Comparison of ENCODE assay signal across 10 mouse cellular contexts in the genomic region with DNA sequence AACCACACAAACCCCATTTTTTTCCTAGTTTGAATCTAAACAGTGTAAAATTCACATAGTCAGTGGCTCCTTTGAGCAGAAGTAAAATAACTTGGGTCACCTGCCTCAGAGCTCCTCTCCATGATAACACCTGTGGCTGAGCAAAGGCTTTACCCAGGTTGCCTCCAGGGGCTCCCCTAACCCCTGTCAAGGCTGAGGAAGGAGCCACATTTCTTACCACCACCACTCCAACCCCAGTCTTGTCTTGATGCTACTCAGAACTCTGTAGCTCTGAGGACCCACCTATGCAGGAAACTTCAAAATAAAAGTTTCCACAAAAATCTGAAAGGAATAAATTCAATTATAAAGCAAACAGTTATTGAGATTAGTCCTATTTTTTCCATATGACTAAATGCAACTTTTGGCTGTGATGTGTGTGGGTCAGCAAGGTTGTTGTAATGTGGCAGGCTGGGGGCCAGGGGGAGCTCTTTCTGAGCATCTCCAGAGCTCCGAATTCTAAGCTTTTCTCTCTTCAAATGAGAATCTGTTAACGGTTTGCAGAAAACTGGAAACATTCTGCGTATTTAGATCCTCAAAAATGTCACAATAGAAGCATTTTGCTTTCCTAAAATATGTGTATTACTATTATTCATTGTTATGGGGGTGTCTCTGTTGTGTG.
DNase-seq lines count a peak whose midpoint lies in the region; ATAC-seq and TF ChIP-seq lines count a peak whose summit lies in the region.
"Had no signal": no experiment of that assay in that cellular context is flagged by ENCODE, and none has a peak within 500 bp of the region (broad histone marks: within the 10 kb centered on the region; RNA-seq: fewer than 3 reads in every experiment).

No protein-coding gene starts in this region.

- no peak overlapping the region for H3K4me3 ChIP-seq in lung, embryonic 14.5 days (ENCODE audit: low read depth, low read length)
- no peak overlapping the region for H3K4me3 ChIP-seq in forebrain, embryonic 11.5 days (ENCODE audit: low read depth, low read length)
- H3K4me3 ChIP-seq: embryonic facial prominence, embryonic 12.5 days; midbrain, embryonic 12.5 days had no signal

- peak; percentile 5 for DNase-seq in embryo, embryonic 11 days
- no peak for DNase-seq in embryo, embryonic 9.5 days (ENCODE audit: extremely low spot score)
- DNase-seq in lung, embryonic 14.5 days: peak; percentile 30
- no peak for DNase-seq in lung, adult 18-20 months
- peak; percentile 42 for DNase-seq in adrenal gland, postnatal 25 days
- peak; percentile 75 for DNase-seq in thymus, postnatal 0 days (ENCODE audit: low spot score)
- no peak for DNase-seq in forebrain, embryonic 11.5 days (ENCODE audit: low spot score)

- no peaks in the 10 kb centered on the region for H3K4me1 ChIP-seq in lung, embryonic 14.5 days (ENCODE audit: insufficient read depth)
- no peaks in the 10 kb centered on the region for H3K4me1 ChIP-seq in forebrain, embryonic 11.5 days (replicated peaks; ENCODE audit: control insufficient read depth, insufficient read depth, low read length)
- H3K4me1 ChIP-seq: embryonic facial prominence, embryonic 12.5 days; midbrain, embryonic 12.5 days had no signal

- no peak overlapping the region for H3K9ac ChIP-seq in lung, embryonic 14.5 days
- no peak overlapping the region for H3K9ac ChIP-seq in forebrain, embryonic 11.5 days (ENCODE audit: low read length)
- H3K9ac ChIP-seq: embryonic facial prominence, embryonic 12.5 days; midbrain, embryonic 12.5 days had no signal

- no peaks in the 10 kb centered on the region for H3K9me3 ChIP-seq in lung, embryonic 14.5 days (ENCODE audit: low read depth, low read length)
- H3K9me3 ChIP-seq in forebrain, embryonic 11.5 days (ENCODE audit: control insufficient read depth, low read length): no peaks in the 10 kb centered on the region
- H3K9me3 ChIP-seq: embryonic facial prominence, embryonic 12.5 days; midbrain, embryonic 12.5 days had no signal

- no peak overlapping the region for H3K4me2 ChIP-seq in lung, embryonic 14.5 days
- no peak overlapping the region for H3K4me2 ChIP-seq in forebrain, embryonic 11.5 days (ENCODE audit: low read depth, low read length, severe bottlenecking)
- H3K4me2 ChIP-seq: embryonic facial prominence, embryonic 12.5 days; midbrain, embryonic 12.5 days had no signal

- 71% methylated on average over 3 of the region's 3 CpGs for WGBS in lung, embryonic 14.5 days
- WGBS in forebrain, embryonic 11.5 days: 79% methylated on average over 3 of the region's 3 CpGs

- ATAC-seq in lung, embryonic 14.5 days (ENCODE audit: insufficient read depth): no peak
- ATAC-seq in forebrain, embryonic 11.5 days (replicated peaks; ENCODE audit: low FRiP score): no peak
- no peak for ATAC-seq in cerebellum, adult (ENCODE audit: insufficient number of reproducible peaks, low FRiP score, low TSS enrichment)

- H3K27ac ChIP-seq in lung, embryonic 14.5 days (ENCODE audit: low read depth): no peak overlapping the region
- H3K27ac ChIP-seq in forebrain, embryonic 11.5 days (ENCODE audit: low read depth, low read length): no peak overlapping the region
- H3K27ac ChIP-seq: embryonic facial prominence, embryonic 12.5 days; midbrain, embryonic 12.5 days had no signal

- no peaks in the 10 kb centered on the region for H3K36me3 ChIP-seq in lung, embryonic 14.5 days (ENCODE audit: insufficient read depth)
- H3K36me3 ChIP-seq in forebrain, embryonic 11.5 days (ENCODE audit: control insufficient read depth, insufficient read depth, low read length): no peaks in the 10 kb centered on the region
- H3K36me3 ChIP-seq: embryonic facial prominence, embryonic 12.5 days; midbrain, embryonic 12.5 days had no signal

- no peaks in the 10 kb centered on the region for H3K27me3 ChIP-seq in lung, embryonic 14.5 days (ENCODE audit: insufficient read depth, low read length)
- H3K27me3 ChIP-seq in forebrain, embryonic 11.5 days (ENCODE audit: control insufficient read depth, insufficient read depth, low read length): no peaks in the 10 kb centered on the region
- H3K27me3 ChIP-seq: embryonic facial prominence, embryonic 12.5 days; midbrain, embryonic 12.5 days had no signal

- TF ChIP-seq CTCF in lung, embryonic 14.5 days (IDR thresholded peaks at IDR 0.05; ENCODE audit: low read depth): no peak

Comparison
In these comparisons a context has a peak if more than half of its experiments do, and no peak if none do; other contexts are left out.
1. DNase-seq: peak in embryo, embryonic 11 days (single experiment), lung, embryonic 14.5 days (single experiment), adrenal gland, postnatal 25 days (single experiment) and thymus, postnatal 0 days (single experiment); none in embryo, embryonic 9.5 days (single experiment), lung, adult 18-20 months (0 of 2) and forebrain, embryonic 11.5 days (single experiment).